Mouse (Mus musculus) c-Kit-positive CD71-negative TER-119-negative erythroid progenitor cells, embryonic 14.5 days (primary cell): ENCODE results near the gene S1pr1.

ENCODE experiments used
- DNase-seq: peaks from one replicate; pipeline ENCODE4 v3.0.0-alpha.2; 2013; ENCODE audit warnings: low read depth

Gene S1pr1

DNA sequence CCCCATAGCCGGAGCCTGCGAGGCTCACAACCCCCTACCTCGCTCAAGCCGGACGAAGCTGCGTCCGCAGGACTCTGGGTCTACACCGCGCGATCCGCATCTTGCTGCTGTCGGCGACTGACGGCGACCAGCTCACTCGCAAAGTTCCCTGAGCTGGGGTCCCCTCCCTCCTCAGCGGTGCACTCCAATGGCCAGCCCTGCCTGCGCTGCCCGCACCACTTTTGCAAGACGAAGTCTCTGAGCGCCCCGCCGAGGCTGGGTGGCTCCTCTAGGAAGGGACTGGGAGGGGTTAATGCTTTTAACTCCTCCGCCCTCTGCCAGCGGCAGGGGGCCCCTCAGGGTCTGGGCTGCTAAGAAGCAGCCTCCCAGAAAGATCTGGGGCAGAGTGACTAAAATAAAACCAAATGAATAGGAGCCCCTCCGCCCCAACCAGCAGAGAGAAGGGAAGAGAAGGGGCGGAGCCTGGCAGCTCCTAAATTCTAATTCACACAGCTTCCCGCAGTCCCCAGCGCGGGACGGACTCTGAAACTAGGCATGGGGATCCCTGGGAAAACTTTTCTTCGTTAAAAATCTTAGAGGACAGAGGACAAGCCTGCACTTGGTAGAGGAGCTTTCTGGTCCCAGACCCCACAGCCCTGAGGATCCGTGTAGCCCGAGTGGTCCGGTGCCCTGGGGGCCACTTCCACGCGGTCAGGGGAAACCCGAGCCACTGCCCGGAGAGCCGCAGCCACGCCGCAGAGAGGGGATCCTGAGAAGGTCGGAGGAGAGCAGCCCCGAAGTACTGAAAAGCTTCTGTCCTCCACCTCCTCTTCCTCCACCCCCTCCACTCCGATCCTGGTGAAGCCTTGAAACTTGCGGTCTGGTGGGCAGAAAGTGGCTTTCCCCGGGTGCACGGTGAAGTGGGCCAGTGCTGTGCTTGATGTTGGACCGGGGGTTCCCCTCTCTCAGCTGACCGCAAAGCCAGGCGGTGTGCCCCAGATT, at the start of gene S1pr1:
Gene S1pr1, minus strand, starts transcription at position 402 of the 981 bp plus-strand sequence.
- DNase-seq = no peak

- no peak for DNase-seq
These were observed 48.4 kb upstream of the S1pr1 start for GRCm38 (mm10) chr3:115763292-115763691.

- DNase-seq = no peak
These were observed 48.0 kb upstream of the S1pr1 start for GRCm38 (mm10) chr3:115762841-115763240.

DNA sequence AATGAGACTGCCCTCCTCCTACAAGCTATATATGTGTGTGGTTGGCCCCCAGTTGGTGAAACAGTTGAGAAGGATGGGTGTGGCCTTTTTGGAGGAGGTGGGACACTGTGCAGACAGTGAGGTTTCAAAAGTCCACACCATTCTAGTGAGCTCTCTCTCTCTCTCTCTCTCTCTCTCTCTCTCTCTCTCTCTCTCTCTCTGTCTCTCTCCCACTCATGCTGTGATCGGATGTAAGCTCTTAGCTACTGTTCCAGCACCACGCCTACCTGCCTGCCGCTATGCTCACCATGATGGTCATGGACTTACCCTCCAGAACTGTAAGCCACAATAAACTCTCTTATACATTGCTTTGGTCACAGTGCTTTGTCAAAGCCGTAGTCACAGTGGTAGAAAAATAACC, 44.8 kb upstream of the S1pr1 start:
- no peak for DNase-seq

GRCm38 (mm10) chr3:115758455-115758912, 43.6 kb upstream of the S1pr1 start:
- no peak for DNase-seq

DNA sequence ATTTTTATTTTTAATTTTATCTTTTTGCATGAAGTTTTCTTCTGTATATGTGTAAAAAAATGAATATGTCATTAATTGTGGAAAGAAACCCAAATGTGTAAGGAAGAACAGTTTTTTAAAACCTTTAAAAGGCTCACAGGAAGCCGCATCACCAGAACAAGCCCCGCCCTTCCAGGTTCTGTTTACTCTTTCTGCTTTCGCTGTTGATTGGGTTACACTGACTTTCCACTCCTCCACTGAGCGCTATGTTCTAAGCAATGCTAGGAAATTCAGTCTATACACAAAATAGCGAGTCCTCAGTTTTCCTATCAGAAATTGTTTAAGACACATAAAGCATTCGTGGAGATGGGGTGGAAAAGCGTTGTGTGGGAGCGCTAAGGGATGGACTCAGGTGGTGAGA, 39.6 kb upstream of the S1pr1 start:
- no peak for DNase-seq

GRCm38 (mm10) chr3:115750369-115750768, 35.5 kb upstream of the S1pr1 start:
- no peak for DNase-seq

- DNase-seq = no peak
These were observed 33.6 kb upstream of the S1pr1 start for GRCm38 (mm10) chr3:115748289-115748989.

DNA sequence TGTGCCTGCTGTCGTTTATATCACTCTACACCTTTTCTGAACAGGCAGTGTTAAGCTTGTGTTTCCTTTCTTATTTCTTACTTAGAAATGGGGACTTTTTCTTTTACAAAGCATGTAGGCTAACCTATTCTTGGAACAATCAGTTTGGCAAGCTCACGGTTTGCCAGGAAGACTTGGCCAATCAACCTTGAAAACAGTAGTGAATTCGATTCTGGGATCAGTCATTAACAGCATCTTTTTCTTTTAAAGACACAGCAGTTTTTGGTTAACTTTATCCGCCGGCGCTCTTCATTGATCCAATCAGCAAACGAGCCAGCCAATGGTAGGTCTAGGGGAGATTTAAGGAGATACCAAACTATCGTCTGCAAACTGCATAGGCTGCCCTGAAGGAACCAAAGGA, 31.6 kb upstream of the S1pr1 start:
- DNase-seq = no peak

- no peak for DNase-seq
These were observed 30.2 kb upstream of the S1pr1 start for GRCm38 (mm10) chr3:115745088-115745487.

- DNase-seq = no peak
These were observed 23.7 kb upstream of the S1pr1 start for GRCm38 (mm10) chr3:115738524-115738923.

DNA sequence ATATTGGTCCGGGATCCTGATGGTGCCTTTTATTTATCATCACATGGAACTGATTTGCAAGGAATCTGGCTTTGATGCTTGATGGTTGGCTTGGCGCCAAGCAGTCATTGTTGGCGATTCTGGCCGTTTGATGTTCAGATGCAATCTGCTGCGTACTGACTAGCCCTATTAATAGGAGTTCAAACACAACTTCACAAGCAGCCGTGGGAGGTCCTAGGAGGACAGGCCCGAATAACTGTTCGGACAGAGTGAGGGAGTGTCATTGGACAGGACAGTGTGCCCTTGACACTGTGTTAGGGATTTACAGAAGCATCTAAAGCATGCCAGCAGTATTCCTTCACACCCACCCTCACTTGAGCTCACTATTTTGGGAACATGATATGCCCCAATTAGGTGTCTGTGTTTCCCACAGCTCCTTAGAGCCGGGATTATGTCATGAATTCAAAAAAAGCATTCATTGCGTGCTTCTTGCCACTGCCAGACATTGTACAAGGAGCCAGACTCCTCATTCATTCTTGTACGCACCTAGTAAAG, 23.0 kb upstream of the S1pr1 start:
- DNase-seq = no peak

DNA sequence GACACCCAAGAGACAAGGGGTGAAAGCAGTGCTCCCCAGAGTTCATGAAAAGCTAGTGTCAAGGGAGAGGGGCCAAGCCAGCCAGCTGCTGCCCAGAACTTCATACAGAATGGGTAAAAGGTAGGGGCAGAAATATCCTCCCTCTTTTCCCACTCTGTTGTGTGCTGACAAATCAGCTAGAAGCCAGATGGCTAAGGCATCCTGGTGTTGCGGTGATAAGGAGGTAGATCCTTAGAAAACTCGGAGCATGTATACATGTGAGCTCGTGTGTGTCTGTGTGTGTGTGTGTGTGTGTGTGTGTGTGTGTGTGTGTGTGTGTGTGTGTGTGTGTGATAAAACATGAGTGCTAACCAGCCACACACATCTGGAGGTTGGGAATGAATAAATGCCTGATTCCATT, 20.7 kb upstream of the S1pr1 start:
- DNase-seq = no peak

DNA sequence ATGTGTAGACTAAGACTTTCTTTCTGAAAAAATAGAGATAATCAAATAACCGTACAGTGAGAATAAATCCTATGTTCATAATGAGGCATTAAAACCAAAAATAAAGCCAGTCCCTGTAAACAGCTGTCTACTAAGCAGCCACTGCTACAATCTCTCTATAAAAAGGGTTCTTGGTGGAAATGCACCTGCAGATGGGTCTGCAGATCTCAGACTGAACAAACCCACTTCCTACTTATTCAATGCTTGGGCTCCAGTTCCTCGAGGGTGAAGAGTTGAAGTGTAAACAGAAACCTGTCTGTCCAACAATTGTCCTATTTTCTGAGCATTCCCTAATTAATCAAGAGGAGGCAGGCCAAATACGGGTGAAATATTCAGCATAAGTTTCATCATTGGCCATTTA, 20.0 kb upstream of the S1pr1 start:
- DNase-seq = no peak

- no peak for DNase-seq
These were observed 15.5 kb upstream of the S1pr1 start for GRCm38 (mm10) chr3:115730336-115730735.

GRCm38 (mm10) chr3:115729187-115729586, 14.3 kb upstream of the S1pr1 start:
- DNase-seq = no peak

DNA sequence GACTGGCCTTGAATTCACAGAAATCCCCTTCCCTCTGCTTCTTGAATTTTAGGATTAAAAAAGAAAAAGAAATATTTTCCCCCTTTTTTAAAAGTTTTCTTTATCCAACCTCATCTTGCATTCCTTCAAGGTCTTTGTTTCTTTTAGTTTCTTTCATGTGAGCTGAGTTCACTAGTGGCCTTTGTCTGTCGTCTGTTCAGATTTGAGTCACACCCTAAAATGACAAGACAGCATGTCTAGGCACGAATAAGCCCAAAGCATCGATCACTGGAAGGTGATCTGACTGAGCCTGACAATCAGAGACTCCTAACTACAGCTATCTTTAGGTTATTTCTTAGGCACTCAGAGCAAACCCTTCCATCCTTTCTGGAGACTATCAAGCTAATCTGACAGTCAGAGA, 13.3 kb upstream of the S1pr1 start:
- DNase-seq = no peak

DNA sequence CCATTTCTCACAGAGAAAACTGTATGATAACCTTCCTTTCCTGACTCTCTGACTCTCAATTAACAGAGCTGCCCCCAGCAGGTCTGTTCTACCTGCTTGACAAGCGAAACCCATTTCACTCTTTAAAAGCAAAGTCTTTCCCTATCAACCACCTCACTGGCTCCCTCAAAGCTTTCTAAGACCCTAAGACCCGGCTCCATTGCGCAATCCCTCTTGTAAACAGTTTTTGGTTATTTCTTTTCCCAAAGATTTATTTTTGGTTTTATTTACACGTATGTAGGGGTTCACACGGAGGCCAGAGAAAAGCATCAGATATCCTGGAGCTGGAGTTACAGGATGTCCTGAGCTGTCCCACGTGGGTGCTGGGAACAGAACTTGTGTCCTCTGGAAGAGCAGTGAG, 4.0 kb upstream of the S1pr1 start:
- DNase-seq = no peak

- no peak for DNase-seq
These were observed 1.1 kb upstream of the S1pr1 start for GRCm38 (mm10) chr3:115715900-115716515.

DNA sequence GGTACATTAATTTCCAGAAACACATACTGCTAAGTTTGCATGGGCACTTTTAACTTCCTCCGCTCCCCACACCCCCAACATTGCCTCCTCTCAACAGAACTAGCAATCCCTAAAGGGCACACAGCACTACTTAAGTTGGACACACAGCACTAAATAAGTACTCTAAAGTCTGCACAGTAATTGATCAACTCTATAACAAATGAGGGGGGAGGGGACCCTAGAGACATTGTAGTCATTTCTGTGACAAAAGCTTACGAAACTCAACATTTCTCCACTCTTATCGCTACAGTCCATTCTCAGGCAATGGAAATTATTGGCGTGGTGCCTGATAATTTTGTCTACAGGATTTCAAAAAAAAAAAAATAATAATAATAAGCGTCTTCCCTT, 830 bp downstream of the S1pr1 start:
- no peak for DNase-seq

- no peak for DNase-seq
These were observed 1.3 kb downstream of the S1pr1 start for GRCm38 (mm10) chr3:115713417-115714048.

GRCm38 (mm10) chr3:115712808-115713200, 2.1 kb downstream of the S1pr1 start:
- DNase-seq = no peak
